Mouse (Mus musculus): ENCODE data around the gene Msrb3. TPM values are rescaled to one million over a fixed set of nuclear protein-coding genes. Genes with fewer than 3 reads are reported as not detected.

The Msrb3 gene
- polyA plus RNA-seq, 1 experiment from 2014 or later, result 31.4 TPM

DNA sequence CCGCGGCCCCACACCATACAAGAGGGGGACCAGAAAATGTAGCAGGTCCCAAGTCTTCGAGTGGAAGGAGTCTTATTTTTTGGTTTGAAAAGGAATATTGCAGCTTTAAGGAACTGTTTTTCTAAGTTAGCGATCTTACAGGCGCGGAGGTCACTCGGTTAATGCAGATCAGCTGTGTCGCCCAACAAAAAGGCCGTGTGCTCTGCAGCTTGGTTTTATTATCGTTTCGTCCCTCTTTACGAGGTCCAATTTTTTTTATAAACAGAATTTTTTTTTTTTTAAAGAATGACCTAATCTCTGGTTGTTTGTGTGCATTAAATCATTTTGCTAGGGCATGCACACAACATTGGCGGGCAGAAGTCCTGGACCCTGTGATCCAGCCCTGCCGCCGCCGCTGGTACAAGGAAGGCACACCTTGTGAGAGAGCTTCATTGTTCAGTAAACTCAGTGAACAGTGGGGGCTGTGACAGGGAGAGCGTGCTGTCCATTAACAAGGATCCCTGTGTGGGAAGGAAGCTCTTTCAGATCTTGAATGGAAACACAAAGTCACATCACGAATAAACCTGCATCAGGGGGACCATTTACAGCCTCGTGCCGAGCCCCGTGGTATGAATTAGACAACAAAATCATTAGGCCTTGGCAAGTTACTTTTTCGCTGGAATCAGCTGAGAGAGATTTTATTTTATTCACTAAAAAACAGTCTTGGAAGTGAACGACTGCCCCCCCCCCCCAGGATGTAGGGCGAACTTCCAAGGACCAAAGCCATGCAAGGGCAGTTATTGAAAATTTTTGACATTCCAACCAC is 48.3 kb downstream of the Msrb3 start:
- 76% methylated on average over 24 of the region's 24 CpGs for WGBS (ENCODE audit: insufficient replicate concordance)
- Histone ChIP-seq H3K9ac (ENCODE audit: low read depth, low read length) (no peak overlapping the region), H3K9me3 (replicated peaks; ENCODE audit: control insufficient read depth, low read length) (no peaks in the 10 kb centered on the region), H3K4me1 (ENCODE audit: control insufficient read depth, insufficient read depth, low read length) (no peaks in the 10 kb centered on the region), H3K27me3 (ENCODE audit: control insufficient read depth, insufficient read depth, low read length) (no peaks in the 10 kb centered on the region), H3K4me3 (ENCODE audit: low read depth, low read length) (no peak overlapping the region), H3K27ac (ENCODE audit: low read depth, low read length) (no peak overlapping the region), H3K4me2 (no peak overlapping the region), H3K36me3 (ENCODE audit: control insufficient read depth, insufficient read depth, low read length) (peaks cover 11% of the 10 kb centered on the region)
- no peak for ATAC-seq (replicated peaks; ENCODE audit: insufficient number of reproducible peaks, low FRiP score, low TSS enrichment)

DNA sequence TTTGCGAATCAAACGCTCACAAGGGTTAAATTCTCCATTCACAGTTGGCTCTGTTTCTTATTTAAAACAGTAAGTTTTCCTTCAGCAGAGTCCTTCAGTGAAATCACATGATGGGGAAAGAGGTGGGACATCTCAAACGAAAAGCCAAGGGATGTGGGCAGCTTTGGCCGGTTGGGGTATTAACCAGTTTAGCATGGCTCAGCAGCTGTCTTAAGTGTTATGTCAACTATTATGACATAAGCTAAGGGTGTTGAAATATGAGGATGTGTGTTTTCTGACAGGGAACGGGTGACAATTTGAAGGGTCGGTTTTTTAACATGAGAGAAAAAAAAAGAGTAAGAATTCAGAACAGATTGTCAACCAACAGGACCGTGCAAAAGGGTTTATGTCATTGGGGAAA is 50.2 kb downstream of the Msrb3 start:
- Histone ChIP-seq H3K27ac (ENCODE audit: low read depth, low read length) (no peak overlapping the region), H3K27me3 (ENCODE audit: control insufficient read depth, insufficient read depth, low read length) (no peaks in the 10 kb centered on the region), H3K4me1 (ENCODE audit: control insufficient read depth, insufficient read depth, low read length) (no peaks in the 10 kb centered on the region), H3K4me2 (no peak overlapping the region), H3K4me3 (ENCODE audit: low read depth, low read length) (no peak overlapping the region), H3K36me3 (ENCODE audit: control insufficient read depth, insufficient read depth, low read length) (peaks cover 11% of the 10 kb centered on the region), H3K9me3 (replicated peaks; ENCODE audit: control insufficient read depth, low read length) (no peaks in the 10 kb centered on the region), H3K9ac (ENCODE audit: low read depth, low read length) (no peak overlapping the region)
- ATAC-seq (replicated peaks; ENCODE audit: insufficient number of reproducible peaks, low FRiP score, low TSS enrichment), result no peak
- 73% methylated on average over 7 of the region's 7 CpGs for WGBS (ENCODE audit: insufficient replicate concordance)

DNA sequence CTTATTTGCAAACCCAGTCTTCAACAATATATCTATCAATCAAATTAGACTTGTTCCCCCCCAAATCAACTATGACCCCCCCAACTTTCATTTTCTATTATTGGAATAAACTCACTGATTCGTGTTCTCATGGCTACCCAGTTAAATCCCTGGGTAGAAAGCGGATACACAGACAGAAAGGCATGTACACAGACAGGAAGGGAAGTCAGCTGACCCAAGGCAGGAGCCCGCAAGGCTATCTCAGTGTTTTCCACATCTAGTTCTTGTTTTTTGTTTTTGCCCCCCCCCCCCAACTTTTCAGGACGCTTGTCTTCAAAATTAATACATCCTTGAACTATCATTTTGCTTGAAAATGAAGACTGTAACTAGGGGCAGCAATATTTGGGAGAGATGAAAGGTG is 51.1 kb downstream of the Msrb3 start:
- no peak overlapping the region for H3K4me2 ChIP-seq
- H3K4me1 ChIP-seq (ENCODE audit: control insufficient read depth, insufficient read depth, low read length), result no peaks in the 10 kb centered on the region
- no peaks in the 10 kb centered on the region for H3K9me3 ChIP-seq (replicated peaks; ENCODE audit: control insufficient read depth, low read length)
- no peak overlapping the region for H3K9ac ChIP-seq (ENCODE audit: low read depth, low read length)
- no peaks in the 10 kb centered on the region for H3K27me3 ChIP-seq (ENCODE audit: control insufficient read depth, insufficient read depth, low read length)
- no peak for ATAC-seq (replicated peaks; ENCODE audit: insufficient number of reproducible peaks, low FRiP score, low TSS enrichment)
- H3K4me3 ChIP-seq (ENCODE audit: low read depth, low read length), result no peak overlapping the region
- no peak overlapping the region for H3K27ac ChIP-seq (ENCODE audit: low read depth, low read length)
- peaks cover 16% of the 10 kb centered on the region for H3K36me3 ChIP-seq (ENCODE audit: control insufficient read depth, insufficient read depth, low read length)
- 74% methylated on average over 4 of the region's 4 CpGs for WGBS (ENCODE audit: insufficient replicate concordance)

DNA sequence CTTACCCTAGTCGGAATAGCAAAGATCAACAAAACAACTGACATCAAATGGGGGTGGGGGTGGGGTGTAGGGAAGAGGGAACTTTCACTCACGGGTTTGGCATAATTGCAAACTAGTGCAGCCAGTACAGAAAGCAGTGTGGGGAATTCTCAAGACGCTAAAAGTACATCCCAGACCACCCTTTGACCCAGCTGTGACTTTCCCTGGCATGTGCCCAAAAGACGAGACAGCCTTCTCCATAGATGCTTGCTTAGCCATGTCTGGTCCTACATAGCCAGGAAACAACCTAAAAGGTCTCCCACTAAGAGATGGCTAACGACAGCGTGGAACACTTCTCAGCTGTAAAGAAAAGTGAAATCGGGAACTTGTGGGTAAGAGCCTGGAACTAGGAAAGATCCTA is 58.9 kb downstream of the Msrb3 start:
- Histone ChIP-seq H3K9me3 (replicated peaks; ENCODE audit: control insufficient read depth, low read length) (no peaks in the 10 kb centered on the region), H3K9ac (ENCODE audit: low read depth, low read length) (no peak overlapping the region), H3K27ac (ENCODE audit: low read depth, low read length) (no peak overlapping the region), H3K4me3 (ENCODE audit: low read depth, low read length) (no peak overlapping the region), H3K27me3 (ENCODE audit: control insufficient read depth, insufficient read depth, low read length) (no peaks in the 10 kb centered on the region), H3K36me3 (ENCODE audit: control insufficient read depth, insufficient read depth, low read length) (peaks cover 14% of the 10 kb centered on the region), H3K4me1 (ENCODE audit: control insufficient read depth, insufficient read depth, low read length) (no peaks in the 10 kb centered on the region), H3K4me2 (no peak overlapping the region)
- ATAC-seq (replicated peaks; ENCODE audit: insufficient number of reproducible peaks, low FRiP score, low TSS enrichment), result no peak
- WGBS (ENCODE audit: insufficient replicate concordance), result 75% methylated on average over 7 of the region's 7 CpGs

DNA sequence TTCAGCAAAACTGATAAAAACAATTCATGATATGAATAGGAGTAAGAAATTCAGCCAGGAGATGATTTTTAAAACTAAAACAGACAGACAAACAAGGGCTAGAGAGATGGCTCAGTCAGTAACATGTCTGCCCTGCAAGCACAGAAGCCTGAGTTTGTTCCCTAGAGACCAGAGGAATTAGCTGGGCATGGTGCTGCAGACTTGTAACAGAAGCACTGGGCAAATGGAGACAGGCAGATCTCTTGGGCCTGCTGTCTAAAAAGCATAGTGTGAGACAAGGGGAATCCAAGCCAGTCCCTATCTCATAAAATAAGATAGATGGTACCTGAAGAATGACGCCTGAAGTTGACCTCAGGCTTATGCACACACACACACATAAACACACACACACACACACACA is 64.4 kb downstream of the Msrb3 start:
- H3K4me2 ChIP-seq, result no peak overlapping the region
- no peak overlapping the region for H3K9ac ChIP-seq (ENCODE audit: low read depth, low read length)
- no peak overlapping the region for H3K27ac ChIP-seq (ENCODE audit: low read depth, low read length)
- no peak for ATAC-seq (replicated peaks; ENCODE audit: insufficient number of reproducible peaks, low FRiP score, low TSS enrichment)
- H3K4me3 ChIP-seq (ENCODE audit: low read depth, low read length), result no peak overlapping the region
- peaks cover 6% of the 10 kb centered on the region; the same call in 1 of the 2 replicates for H3K36me3 ChIP-seq (ENCODE audit: control insufficient read depth, insufficient read depth, low read length)
- H3K27me3 ChIP-seq (ENCODE audit: control insufficient read depth, insufficient read depth, low read length), result no peaks in the 10 kb centered on the region
- no peaks in the 10 kb centered on the region for H3K4me1 ChIP-seq (ENCODE audit: control insufficient read depth, insufficient read depth, low read length)
- WGBS (ENCODE audit: insufficient replicate concordance), result 83% methylated on average over 1 of the region's 1 CpGs
- H3K9me3 ChIP-seq (replicated peaks; ENCODE audit: control insufficient read depth, low read length), result no peaks in the 10 kb centered on the region

DNA sequence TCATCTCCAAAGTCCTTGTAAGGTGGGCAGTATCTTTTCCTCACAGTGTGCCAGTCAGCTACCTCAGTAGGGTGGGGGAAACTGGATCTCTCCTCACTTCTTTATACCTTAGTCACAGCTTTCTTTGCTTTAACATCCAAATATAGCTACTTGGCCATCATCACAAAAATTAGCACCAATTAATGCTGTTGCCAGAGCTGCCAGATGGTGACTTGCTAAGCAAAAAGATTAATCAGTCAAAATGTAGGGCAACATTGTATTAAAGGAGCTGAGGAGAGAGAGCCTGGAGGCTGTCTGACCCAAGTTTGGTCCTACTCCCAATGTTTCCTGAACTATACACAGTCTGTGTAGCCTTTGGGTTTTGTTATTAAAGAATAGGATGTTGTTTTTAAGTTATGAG is 65.1 kb downstream of the Msrb3 start:
- ATAC-seq (replicated peaks; ENCODE audit: insufficient number of reproducible peaks, low FRiP score, low TSS enrichment), result no peak
- peaks cover 6% of the 10 kb centered on the region; the same call in 1 of the 2 replicates for H3K36me3 ChIP-seq (ENCODE audit: control insufficient read depth, insufficient read depth, low read length)
- no peak overlapping the region for H3K4me2 ChIP-seq

DNA sequence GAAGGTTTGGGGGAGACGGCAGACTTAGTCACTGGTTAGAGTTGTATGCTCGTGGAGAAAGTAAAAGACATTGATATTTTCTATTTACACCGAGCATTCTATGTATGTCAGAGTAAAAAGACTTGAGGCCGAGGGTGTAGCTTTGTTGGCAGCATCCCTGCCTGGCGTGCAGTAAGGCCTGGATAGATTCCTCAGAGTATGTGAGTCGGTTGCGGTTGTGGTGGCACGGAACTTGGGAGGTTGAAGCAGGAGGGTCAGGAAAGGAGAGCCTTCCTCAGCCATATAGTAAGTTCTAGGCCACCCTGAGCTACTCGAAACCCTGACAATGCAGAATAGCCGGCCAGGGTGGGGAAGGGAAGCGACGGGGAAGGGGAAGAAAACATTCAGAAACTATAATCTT is 71.1 kb downstream of the Msrb3 start:
- Histone ChIP-seq H3K4me2 (no peak overlapping the region), H3K4me3 (ENCODE audit: low read depth, low read length) (no peak overlapping the region), H3K9me3 (replicated peaks; ENCODE audit: control insufficient read depth, low read length) (no peaks in the 10 kb centered on the region), H3K27ac (ENCODE audit: low read depth, low read length) (no peak overlapping the region), H3K4me1 (ENCODE audit: control insufficient read depth, insufficient read depth, low read length) (0 out of 2 replicates have a peak, but pooled peaks cover 3% of the 10 kb centered on the region), H3K27me3 (ENCODE audit: control insufficient read depth, insufficient read depth, low read length) (no peaks in the 10 kb centered on the region), H3K9ac (ENCODE audit: low read depth, low read length) (no peak overlapping the region), H3K36me3 (ENCODE audit: control insufficient read depth, insufficient read depth, low read length) (0 out of 2 replicates have a peak, but pooled peaks cover 2% of the 10 kb centered on the region)
- no peak for ATAC-seq (replicated peaks; ENCODE audit: insufficient number of reproducible peaks, low FRiP score, low TSS enrichment)
- WGBS (ENCODE audit: insufficient replicate concordance), result 92% methylated on average over 12 of the region's 12 CpGs

More for the DNA sequence above, 65.1 kb downstream of the Msrb3 start:
- H3K9ac ChIP-seq (ENCODE audit: low read depth, low read length), result no peak overlapping the region
- H3K4me1 ChIP-seq (ENCODE audit: control insufficient read depth, insufficient read depth, low read length), result no peaks in the 10 kb centered on the region
- H3K27me3 ChIP-seq (ENCODE audit: control insufficient read depth, insufficient read depth, low read length), result no peaks in the 10 kb centered on the region
- H3K4me3 ChIP-seq (ENCODE audit: low read depth, low read length), result no peak overlapping the region
- H3K9me3 ChIP-seq (replicated peaks; ENCODE audit: control insufficient read depth, low read length), result no peaks in the 10 kb centered on the region
- H3K27ac ChIP-seq (ENCODE audit: low read depth, low read length), result no peak overlapping the region

DNA sequence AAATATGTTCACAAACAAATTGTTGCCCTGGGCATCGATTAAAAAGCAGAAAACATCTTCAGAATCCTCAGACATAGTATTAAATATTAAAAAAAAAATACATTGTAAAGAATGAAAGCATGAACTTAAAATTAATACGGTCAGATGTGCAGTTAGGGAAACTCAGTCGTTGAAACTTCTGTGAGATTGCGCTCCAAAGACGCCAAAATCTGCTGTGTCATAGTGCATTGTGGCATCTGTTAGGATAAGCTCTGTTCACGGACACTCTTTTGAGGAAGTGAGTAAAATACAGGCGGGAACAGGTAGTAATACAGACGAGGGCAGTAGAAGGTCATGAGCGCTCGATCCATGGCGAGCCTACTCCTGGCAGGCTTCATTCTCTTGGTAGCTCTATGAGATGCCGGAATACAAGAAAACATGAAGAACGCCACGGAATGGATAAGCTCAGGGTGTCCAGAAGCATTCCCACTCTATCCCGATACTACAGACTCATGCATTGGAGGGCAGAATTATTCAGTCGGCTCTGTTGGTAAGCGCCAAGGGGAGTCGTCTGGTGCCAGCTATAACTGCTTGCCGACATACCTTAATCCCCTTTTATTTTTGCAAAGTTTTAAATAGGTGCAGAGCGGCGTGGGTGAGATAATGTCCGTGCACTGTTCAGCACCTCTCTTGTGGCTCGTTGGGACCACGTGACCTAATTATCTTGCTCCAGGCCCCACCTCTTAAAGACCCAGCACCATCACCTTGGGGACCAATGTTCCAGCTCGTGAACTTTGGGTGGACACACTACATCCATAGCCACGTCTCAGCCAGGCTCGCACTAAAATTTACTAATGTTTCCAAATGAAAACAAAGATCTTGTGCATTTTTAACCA is 71.9 kb downstream of the Msrb3 start:
- 72% methylated on average over 27 of the region's 27 CpGs for WGBS (ENCODE audit: insufficient replicate concordance)
- Histone ChIP-seq H3K27ac (ENCODE audit: low read depth, low read length) (0 out of 2 replicates have a peak overlapping the region, but pooled peaks have one; percentile 17), H3K9ac (ENCODE audit: low read depth, low read length) (no peak overlapping the region), H3K4me3 (ENCODE audit: low read depth, low read length) (no peak overlapping the region), H3K9me3 (replicated peaks; ENCODE audit: control insufficient read depth, low read length) (no peaks in the 10 kb centered on the region), H3K36me3 (ENCODE audit: control insufficient read depth, insufficient read depth, low read length) (0 out of 2 replicates have a peak, but pooled peaks cover 2% of the 10 kb centered on the region), H3K4me2 (no peak overlapping the region), H3K4me1 (ENCODE audit: control insufficient read depth, insufficient read depth, low read length) (0 out of 2 replicates have a peak, but pooled peaks cover 3% of the 10 kb centered on the region), H3K27me3 (ENCODE audit: control insufficient read depth, insufficient read depth, low read length) (no peaks in the 10 kb centered on the region)
- ATAC-seq (replicated peaks; ENCODE audit: insufficient number of reproducible peaks, low FRiP score, low TSS enrichment), result no peak
